ENCODE assay signal across 8 mouse cellular contexts in genomic region chr2:167071641-167072601, GRCm38 (mm10). TPM values are rescaled to one million over a fixed set of nuclear protein-coding genes. Genes with fewer than 3 reads are reported as not detected.
DNase-seq lines count a peak whose midpoint lies in the region; ATAC-seq and TF ChIP-seq lines count a peak whose summit lies in the region.

No protein-coding gene starts in this region.

- H3K27me3 ChIP-seq in C2C12 (ENCODE audit: control insufficient read depth, insufficient read depth, insufficient read length) = no peaks in the 10 kb centered on the region
- H3K27me3 ChIP-seq in heart, embryonic 11.5 days (ENCODE audit: control insufficient read depth, insufficient read depth, low read length) = no peaks in the 10 kb centered on the region
- no peaks in the 10 kb centered on the region for H3K27me3 ChIP-seq in kidney, embryonic 15.5 days
- H3K27me3 ChIP-seq in limb, embryonic 15.5 days = no peaks in the 10 kb centered on the region
- no peaks in the 10 kb centered on the region for H3K27me3 ChIP-seq in midbrain, postnatal 0 days (ENCODE audit: insufficient read depth, low read length)

- no peaks in the 10 kb centered on the region for H3K9me3 ChIP-seq in heart, embryonic 11.5 days (replicated peaks; ENCODE audit: control insufficient read depth, low read length)
- no peaks in the 10 kb centered on the region for H3K9me3 ChIP-seq in kidney, embryonic 15.5 days (replicated peaks)
- no peaks in the 10 kb centered on the region for H3K9me3 ChIP-seq in limb, embryonic 15.5 days
- H3K9me3 ChIP-seq in midbrain, postnatal 0 days (ENCODE audit: low read length) = no peaks in the 10 kb centered on the region

- peak overlapping the region; percentile 76 for H3K4me2 ChIP-seq in heart, embryonic 11.5 days
- peak overlapping the region; percentile 78 for H3K4me2 ChIP-seq in kidney, embryonic 15.5 days
- H3K4me2 ChIP-seq in limb, embryonic 15.5 days = peak overlapping the region; percentile 77
- H3K4me2 ChIP-seq in midbrain, postnatal 0 days (ENCODE audit: low read depth, low read length, poor library complexity, severe bottlenecking) = peak overlapping the region; percentile 61

- H3K79me3 ChIP-seq in C2C12 (ENCODE audit: low read depth) = no peaks in the 10 kb centered on the region

- peak overlapping the region; percentile 19 for H3K4me3 ChIP-seq in C2C12 (ENCODE audit: insufficient read depth, poor library complexity, severe bottlenecking)
- H3K4me3 ChIP-seq in heart, embryonic 11.5 days (ENCODE audit: low read depth, low read length) = peak overlapping the region; percentile 51
- peak overlapping the region; percentile 53 for H3K4me3 ChIP-seq in kidney, embryonic 15.5 days (replicated peaks)
- peak overlapping the region; percentile 52 for H3K4me3 ChIP-seq in limb, embryonic 15.5 days
- peak overlapping the region; percentile 35 for H3K4me3 ChIP-seq in midbrain, postnatal 0 days (ENCODE audit: low read depth, low read length)

- H3K4me1 ChIP-seq in heart, embryonic 11.5 days (ENCODE audit: control insufficient read depth, insufficient read depth, low read length) = peaks cover 6% of the 10 kb centered on the region; the same call in 1 of the 2 replicates
- H3K4me1 ChIP-seq in kidney, embryonic 15.5 days = peaks cover 15% of the 10 kb centered on the region
- H3K4me1 ChIP-seq in limb, embryonic 15.5 days = peaks cover 13% of the 10 kb centered on the region; the same call in 1 of the 2 replicates
- H3K4me1 ChIP-seq in midbrain, postnatal 0 days (ENCODE audit: insufficient read depth, low read length) = peaks cover 6% of the 10 kb centered on the region; the same call in 1 of the 2 replicates

- no peaks in the 10 kb centered on the region for H3K36me3 ChIP-seq in C2C12 (ENCODE audit: control insufficient read depth, insufficient read depth)
- no peaks in the 10 kb centered on the region; the same call in 1 of the 2 replicates for H3K36me3 ChIP-seq in heart, embryonic 11.5 days (ENCODE audit: control insufficient read depth, insufficient read depth, low read length)
- H3K36me3 ChIP-seq in kidney, embryonic 15.5 days = peaks cover 2% of the 10 kb centered on the region; the same call in 1 of the 2 replicates
- 0 out of 2 replicates have a peak, but pooled peaks cover under 1% of the 10 kb centered on the region for H3K36me3 ChIP-seq in limb, embryonic 15.5 days
- no peaks in the 10 kb centered on the region for H3K36me3 ChIP-seq in midbrain, postnatal 0 days (ENCODE audit: insufficient read depth, low read length)

- H3ac ChIP-seq in C2C12 (ENCODE audit: control insufficient read depth, insufficient read length, low read depth) = peak overlapping the region; percentile 31

- peak; percentile 99 for TF ChIP-seq CTCF in C2C12 (IDR thresholded peaks at IDR 0.05; ENCODE audit: control insufficient read depth, insufficient read depth, insufficient read length)
- TF ChIP-seq CTCF in brain, embryonic 14.5 days (IDR thresholded peaks at IDR 0.05; ENCODE audit: borderline replicate concordance, extremely low read depth, insufficient read depth, insufficient read length) = peak; percentile 100
- peak; percentile 100 for TF ChIP-seq CTCF in midbrain, postnatal 0 days (IDR thresholded peaks at IDR 0.05)

- no peaks in the 10 kb centered on the region for H3K79me2 ChIP-seq in C2C12 (ENCODE audit: control insufficient read depth, insufficient read depth)

- 8% methylated on average over 22 of the region's 22 CpGs for WGBS in heart, embryonic 11.5 days (ENCODE audit: insufficient replicate concordance)
- 7% methylated on average over 22 of the region's 22 CpGs for WGBS in kidney, embryonic 15.5 days
- WGBS in limb, embryonic 15.5 days = 7% methylated on average over 22 of the region's 22 CpGs
- 6% methylated on average over 22 of the region's 22 CpGs for WGBS in midbrain, postnatal 0 days

- TF ChIP-seq POLR2A in brain, embryonic 14.5 days (IDR thresholded peaks at IDR 0.05; ENCODE audit: borderline replicate concordance, extremely low read depth, insufficient read depth, insufficient read length, poor library complexity, severe bottlenecking) = peak; percentile 29; the same call in 1 of the 2 replicates

- H3K9ac ChIP-seq in heart, embryonic 11.5 days (ENCODE audit: low read depth, low read length) = peak overlapping the region; percentile 64; the same call in 1 of the 2 replicates
- H3K9ac ChIP-seq in kidney, embryonic 15.5 days = peak overlapping the region; percentile 37
- peak overlapping the region; percentile 39; the same call in 1 of the 2 replicates for H3K9ac ChIP-seq in limb, embryonic 15.5 days
- H3K9ac ChIP-seq in midbrain, postnatal 0 days (replicated peaks; ENCODE audit: low read length, poor library complexity, severe bottlenecking) = peak overlapping the region; percentile 60

- H3K27ac ChIP-seq in heart, embryonic 11.5 days (ENCODE audit: low read depth, low read length) = 0 out of 2 replicates have a peak overlapping the region, but pooled peaks have one; percentile 35
- peak overlapping the region; percentile 64 for H3K27ac ChIP-seq in kidney, embryonic 15.5 days
- peak overlapping the region; percentile 71 for H3K27ac ChIP-seq in limb, embryonic 15.5 days
- H3K27ac ChIP-seq in midbrain, postnatal 0 days (ENCODE audit: low read depth, low read length) = peak overlapping the region; percentile 82

- DNase-seq in brain, embryonic 14.5 days (ENCODE audit: low read depth) = peak; percentile 98
- peak; percentile 98 for DNase-seq in midbrain, postnatal 0 days (ENCODE audit: low spot score)
- DNase-seq in spleen, postnatal 10 days (ENCODE audit: low spot score in 2 of 2) = peak; percentile 87 to 96

- peak; percentile 85 for ATAC-seq in erythroblast, adult 5-6 weeks (replicated peaks; ENCODE audit: low FRiP score, poor library complexity, severe bottlenecking)
- peak; percentile 80 for ATAC-seq in heart, embryonic 11.5 days (replicated peaks; ENCODE audit: insufficient number of reproducible peaks, low FRiP score, low TSS enrichment)
- peak; percentile 94 for ATAC-seq in kidney, embryonic 15.5 days (replicated peaks; ENCODE audit: low FRiP score)
- peak; percentile 90 for ATAC-seq in limb, embryonic 15.5 days (ENCODE audit: insufficient number of reproducible peaks, low FRiP score, low TSS enrichment, low read depth)
- ATAC-seq in midbrain, postnatal 0 days (ENCODE audit: low FRiP score) = peak; percentile 97

TF ChIP-seq in C2C12, 6 proteins besides CTCF, POLR2A, EP300 and RAD21:
- TF ChIP-seq MAX (IDR thresholded peaks at IDR 0.05) (peak; percentile 15), USF1 (IDR thresholded peaks at IDR 0.05; ENCODE audit: low read depth) (no peak)
TF ChIP-seq in C2C12: peak in this region for 1.

RNA-seq across cellular contexts. Expression of gene Znfx1, which starts 9.1 kb away (rescaled TPM):
- polyA plus RNA-seq in C2C12 (2012; fragmentation: generic; extraction: Trizol) = 15.8 TPM
- 10.5 and 16.8 TPM in 2 replicates for polyA plus RNA-seq in brain, embryonic 14.5 days (2012; rRNA removed)
- total RNA-seq in erythroblast, adult 5-6 weeks (2015; ENCODE audit: low replicate concordance) = 28.6 and 31.9 TPM in 2 replicates
- 40.6 and 42.5 TPM in 2 replicates for total RNA-seq in erythroblast, adult 5-6 weeks (2017; ENCODE audit: low replicate concordance)
- 6.3 and 6.7 TPM in 2 replicates for polyA plus RNA-seq in heart, embryonic 11.5 days (2014; fragmentation: Nextera tagmentation; extraction: Ambion mirVana)
- 9.5 and 10.2 TPM in 2 replicates for polyA plus RNA-seq in kidney, embryonic 15.5 days (2015; fragmentation: Nextera tagmentation; extraction: Ambion mirVana)
- 8.5 and 9.1 TPM in 2 replicates for polyA plus RNA-seq in limb, embryonic 15.5 days (2015; fragmentation: Nextera tagmentation; extraction: Ambion mirVana)
- total RNA-seq in midbrain, postnatal 0 days (2014; rRNA removed) = 28.4 and 32.2 TPM in 2 replicates
- 4.7 and 6.0 TPM in 2 replicates for polyA plus RNA-seq in midbrain, postnatal 0 days (2015; fragmentation: Nextera tagmentation; extraction: Ambion mirVana)

RNA-seq across cellular contexts. Expression of gene Ddx27, which starts 56.9 kb away (rescaled TPM):
- 76.4 TPM for polyA plus RNA-seq in C2C12 (2012; fragmentation: generic; extraction: Trizol)
- 35.4 and 38.3 TPM in 2 replicates for polyA plus RNA-seq in brain, embryonic 14.5 days (2012; rRNA removed)
- total RNA-seq in erythroblast, adult 5-6 weeks (2015; ENCODE audit: low replicate concordance) = 14.2 and 21.5 TPM in 2 replicates
- 21.6 and 32.3 TPM in 2 replicates for total RNA-seq in erythroblast, adult 5-6 weeks (2017; ENCODE audit: low replicate concordance)
- polyA plus RNA-seq in heart, embryonic 11.5 days (2014; fragmentation: Nextera tagmentation; extraction: Ambion mirVana) = 29.3 and 30.6 TPM in 2 replicates
- 57.7 and 59.4 TPM in 2 replicates for polyA plus RNA-seq in kidney, embryonic 15.5 days (2015; fragmentation: Nextera tagmentation; extraction: Ambion mirVana)
- 43.8 and 45.3 TPM in 2 replicates for polyA plus RNA-seq in limb, embryonic 15.5 days (2015; fragmentation: Nextera tagmentation; extraction: Ambion mirVana)
- total RNA-seq in midbrain, postnatal 0 days (2014; rRNA removed) = 29.5 and 34.0 TPM in 2 replicates
- polyA plus RNA-seq in midbrain, postnatal 0 days (2015; fragmentation: Nextera tagmentation; extraction: Ambion mirVana) = 38.2 and 38.6 TPM in 2 replicates

Comparison
In these comparisons a context has a peak if more than half of its experiments do, and no peak if none do; other contexts are left out.
1. Peak in every context shown above with its lines: DNase-seq, ATAC-seq, H3K4me3 ChIP-seq and H3K27ac ChIP-seq.